Mouse (Mus musculus): ENCODE measurements around the gene Gimap5. TPM values are rescaled to one million over a fixed set of nuclear protein-coding genes. Genes with fewer than 3 reads are reported as not detected.

Gimap5 gene
- 1.7 TPM in 2 replicates for polyA plus RNA-seq (2012; rRNA removed)

GRCm38 (mm10) chr6:48745959-48746889 is at the start of gene Gimap5:
Gimap5 (plus strand) TSS chr6:48746197.

GRCm38 (mm10) chr6:48718455-48718854 is 27.5 kb upstream of the Gimap5 start, which contains the start of the genes Gm28053 and Gimap7:
Gm28053 (plus strand) TSS chr6:48718607.
Gimap7 (plus strand) TSS chr6:48718621.

GRCm38 (mm10) chr6:48738961-48739779 is 6.8 kb upstream of the Gimap5 start, which contains the start of gene Gimap1:
Gimap1 (plus strand) TSS chr6:48739054.

GRCm38 (mm10) chr6:48770696-48771095 is 24.7 kb downstream of the Gimap5 start, which contains the start of gene Gimap3:
Gimap3 (minus strand) TSS chr6:48770851.

Other genes with a start within 250 kb of the Gimap5 start
- gene Atp6v0e2, start 208.6 kb upstream of the Gimap5 start, polyA plus RNA-seq (2012; rRNA removed): 0.75 and 0.96 TPM in 2 replicates
- 2.5 and 2.8 TPM in 2 replicates for gene Lrrc61, start 191.4 kb upstream of the Gimap5 start, polyA plus RNA-seq (2012; rRNA removed)
- 12.1 and 13.8 TPM in 2 replicates for gene Rarres2, start 173.4 kb upstream of the Gimap5 start, polyA plus RNA-seq (2012; rRNA removed)
- 0.41 TPM in 1 of 2 replicates, not detected in the other for gene Gm45021, start 156.6 kb upstream of the Gimap5 start, polyA plus RNA-seq (2012; rRNA removed)
- gene Repin1, start 152.3 kb upstream of the Gimap5 start, polyA plus RNA-seq (2012; rRNA removed): 5.9 and 6.6 TPM in 2 replicates
- not detected in 2 replicates for gene Gm44965, start 152.3 kb upstream of the Gimap5 start, polyA plus RNA-seq (2012; rRNA removed)
- gene Zfp775, start 144.1 kb upstream of the Gimap5 start, polyA plus RNA-seq (2012; rRNA removed): 0.93 and 1.00 TPM in 2 replicates
- gene AI854703, start 119.4 kb upstream of the Gimap5 start, polyA plus RNA-seq (2012; rRNA removed): 0.24 and 0.33 TPM in 2 replicates
- gene Gimap8, start 99.0 kb upstream of the Gimap5 start, polyA plus RNA-seq (2012; rRNA removed): 1.4 and 1.7 TPM in 2 replicates
- 8.1 and 8.4 TPM in 2 replicates for gene Gimap9, start 70.1 kb upstream of the Gimap5 start, polyA plus RNA-seq (2012; rRNA removed)
- 5.8 and 6.2 TPM in 2 replicates for gene Gimap4, start 61.6 kb upstream of the Gimap5 start, polyA plus RNA-seq (2012; rRNA removed)
- 4.6 and 5.2 TPM in 2 replicates for gene Gimap6, start 38.0 kb upstream of the Gimap5 start, polyA plus RNA-seq (2012; rRNA removed)
- gene Gm28053, start 27.6 kb upstream of the Gimap5 start, polyA plus RNA-seq (2012; rRNA removed): 0.37 and 1.2 TPM in 2 replicates
- gene Gimap7, start 27.6 kb upstream of the Gimap5 start, polyA plus RNA-seq (2012; rRNA removed): 0.06 TPM in 1 of 2 replicates, not detected in the other
- 1.4 and 1.7 TPM in 2 replicates for gene Gimap1, start 7.1 kb upstream of the Gimap5 start, polyA plus RNA-seq (2012; rRNA removed)
- gene Gimap3, start 24.7 kb downstream of the Gimap5 start, polyA plus RNA-seq (2012; rRNA removed): 0.05 TPM in 2 replicates
- 26.8 and 36.0 TPM in 2 replicates for gene Tmem176a, start 94.7 kb downstream of the Gimap5 start, polyA plus RNA-seq (2012; rRNA removed)
- gene Tmem176b, start 95.3 kb downstream of the Gimap5 start, polyA plus RNA-seq (2012; rRNA removed): 97.3 and 116 TPM in 2 replicates
- 0.03 TPM in 1 of 2 replicates, not detected in the other for gene Aoc1, start 126.7 kb downstream of the Gimap5 start, polyA plus RNA-seq (2012; rRNA removed)
- not detected in 2 replicates for gene 1600015I10Rik, start 183.7 kb downstream of the Gimap5 start, polyA plus RNA-seq (2012; rRNA removed)
- not detected in 2 replicates for gene Doxl2, start 228.8 kb downstream of the Gimap5 start, polyA plus RNA-seq (2012; rRNA removed)
- not detected in 2 replicates for gene Svs1, start 240.7 kb downstream of the Gimap5 start, polyA plus RNA-seq (2012; rRNA removed)

All from liver, embryonic 14 days (tissue).